35 mouse cellular contexts compared by ENCODE assay signal in genomic region chr11:85067871-85068270, GRCm38 (mm10).
"Had no signal": no experiment of that assay in that cellular context is flagged by ENCODE, and none has a peak within 500 bp of the region (broad histone marks: within the 10 kb centered on the region; RNA-seq: fewer than 3 reads in every experiment).

No protein-coding gene starts in this region.

- H3K27me3 ChIP-seq: heart, embryonic 12.5 days; heart, embryonic 13.5 days; heart, embryonic 15.5 days; hindbrain, embryonic 12.5 days; hindbrain, embryonic 13.5 days; hindbrain, embryonic 15.5 days; intestine, embryonic 15.5 days; kidney, embryonic 15.5 days had no signal

- H3K9me3 ChIP-seq: heart, embryonic 12.5 days; heart, embryonic 13.5 days; heart, embryonic 15.5 days; hindbrain, embryonic 10.5 days; hindbrain, embryonic 12.5 days; hindbrain, embryonic 13.5 days; hindbrain, embryonic 15.5 days; intestine, embryonic 15.5 days; kidney, embryonic 15.5 days had no signal

- H3K27ac ChIP-seq: heart, embryonic 13.5 days; heart, embryonic 15.5 days; hindbrain, embryonic 10.5 days; hindbrain, embryonic 12.5 days; hindbrain, embryonic 13.5 days; hindbrain, embryonic 14.5 days; hindbrain, embryonic 15.5 days; hindbrain, postnatal 0 days; intestine, embryonic 15.5 days; kidney, embryonic 15.5 days; kidney, postnatal 0 days; layer of hippocampus, adult 2 months; left cerebral cortex, adult 2 months had no signal

- H3K4me2 ChIP-seq: heart, embryonic 11.5 days; heart, embryonic 12.5 days; heart, embryonic 13.5 days; heart, embryonic 15.5 days; hindbrain, embryonic 12.5 days; hindbrain, embryonic 13.5 days; hindbrain, embryonic 14.5 days; hindbrain, embryonic 15.5 days; intestine, embryonic 15.5 days; kidney, embryonic 15.5 days had no signal

- H3K9ac ChIP-seq: heart, embryonic 12.5 days; heart, embryonic 13.5 days; heart, embryonic 15.5 days; hindbrain, embryonic 12.5 days; hindbrain, embryonic 13.5 days; hindbrain, embryonic 14.5 days; hindbrain, embryonic 15.5 days; intestine, embryonic 15.5 days; kidney, embryonic 15.5 days had no signal

- DNase-seq: heart, postnatal 10 days; heart, postnatal 14 days; heart, postnatal 36 days; heart, postnatal 4 days; kidney, adult 11 months; kidney, adult 18-20 months; kidney, adult 2 months; kidney, adult 8-10 months; kidney, adult 9 months; kidney, postnatal 10 days; kidney, postnatal 14 days; kidney, postnatal 25 days; kidney, postnatal 36 days; kidney, postnatal 4 days; layer of hippocampus, adult 9-11 months; layer of hippocampus, postnatal 36 days had no signal

- ATAC-seq: hindbrain, embryonic 16.5 days; hindbrain, postnatal 0 days; inflammation-experienced regulatory T-cells, adult 6 months; intestine, embryonic 15.5 days; intestine, embryonic 16.5 days; intestine, postnatal 0 days had no signal

- H3K4me1 ChIP-seq: heart, embryonic 12.5 days; heart, embryonic 13.5 days; heart, embryonic 15.5 days; hindbrain, embryonic 10.5 days; hindbrain, embryonic 12.5 days; hindbrain, embryonic 13.5 days; hindbrain, embryonic 15.5 days; intestine, embryonic 15.5 days; kidney, embryonic 15.5 days had no signal

- H3K4me3 ChIP-seq: heart, embryonic 12.5 days; heart, embryonic 13.5 days; heart, embryonic 15.5 days; hindbrain, embryonic 10.5 days; hindbrain, embryonic 12.5 days; hindbrain, embryonic 13.5 days; hindbrain, embryonic 15.5 days; intestine, embryonic 15.5 days; kidney, embryonic 15.5 days; layer of hippocampus, adult 2 months; left cerebral cortex, adult 2 months had no signal

- H3K36me3 ChIP-seq: intestine, embryonic 15.5 days had no signal
